Mouse (Mus musculus) adrenal gland, adult 18-20 months (tissue): Measurements from ENCODE around the gene Lzic. TPM values are rescaled to one million over a fixed set of nuclear protein-coding genes. Genes with fewer than 3 reads are reported as not detected.
"Not testable (repeated sequence)": the region's sequence is repeated elsewhere in the genome, so short reads cannot be mapped to it uniquely, and the experiment has no call there.

ENCODE experiments used
- DNase-seq, 2 experiments: peaks; one replicate each; pipeline ENCODE4 v3.0.0; 2021 to 2022; ENCODE audit warnings: low spot score in 2 of 2
- long read RNA-seq, 2 experiments: library from polyadenylated mRNA; stranded (forward); transcript quantifications; one replicate each; pipeline ENCODE4 v2.0.0; 2021
- total RNA-seq, 2 experiments: library from RNA; stranded (reverse); gene quantifications; 1 replicate in 1 of 2; 2 replicates in 1 of 2; pipeline ENCODE4 v1.2.3; 2021

Gene Lzic
- 10 to 100 TPM; 24.7 to 36.0 TPM for total RNA-seq
- long read RNA-seq, experiment 1, transcript Lzic-201 (7 exons, 1,817 nt), result major isoform, 22 of 30 reads
- long read RNA-seq, experiment 1, partial matches to known transcripts, result 1 of 30 reads
- long read RNA-seq, experiment 1, other reads (novel, unspliced or antisense), result 7 of 30 reads
- long read RNA-seq, experiment 2, transcript Lzic-201 (7 exons, 1,817 nt), result major isoform, 28 of 45 reads
- long read RNA-seq, experiment 2, partial matches to known transcripts, result 4 of 45 reads
- long read RNA-seq, experiment 2, other reads (novel, unspliced or antisense), result 13 of 45 reads

GRCm38 (mm10) chr4:149485053-149485824, at the start of gene Lzic, which contains the start of gene Nmnat1:
Lzic (plus strand) TSS chr4:149485229.
Nmnat1 (minus strand) TSS chr4:149485202.
- DNase-seq, result peak; percentile 89 to 90

GRCm38 (mm10) chr4:149440576-149440975, 44.5 kb upstream of the Lzic start:
- no peak for DNase-seq

GRCm38 (mm10) chr4:149442436-149442835, 42.6 kb upstream of the Lzic start:
- DNase-seq, result no peak

- DNase-seq, result no peak
Measured at GRCm38 (mm10) chr4:149444465-149444864, 40.6 kb upstream of the Lzic start.

- DNase-seq, result peak; percentile 79 to 80
Measured at GRCm38 (mm10) chr4:149444964-149445701, 39.9 kb upstream of the Lzic start.

- DNase-seq, result peak in 1 of 2 experiments; percentile 40
Measured at GRCm38 (mm10) chr4:149445868-149446267, 39.2 kb upstream of the Lzic start.

GRCm38 (mm10) chr4:149446309-149446708, 38.7 kb upstream of the Lzic start:
- no peak for DNase-seq

- DNase-seq, result no peak
Measured at GRCm38 (mm10) chr4:149450636-149451035, 34.4 kb upstream of the Lzic start.

- peak in 1 of 2 experiments; percentile 52 for DNase-seq
Measured at GRCm38 (mm10) chr4:149453656-149454055, 31.4 kb upstream of the Lzic start.

GRCm38 (mm10) chr4:149454263-149454662, 30.8 kb upstream of the Lzic start:
- DNase-seq, result peak; percentile 38

- DNase-seq, result no peak
Measured at GRCm38 (mm10) chr4:149454879-149455278, 30.1 kb upstream of the Lzic start, which contains the start of gene Rbp7. Rbp7 (minus strand) TSS chr4:149454978.

GRCm38 (mm10) chr4:149457163-149457562, 27.9 kb upstream of the Lzic start:
- DNase-seq, result not testable (repeated sequence)

GRCm38 (mm10) chr4:149457831-149458430, 27.1 kb upstream of the Lzic start:
- DNase-seq, result peak; percentile 43 to 68

GRCm38 (mm10) chr4:149458526-149458925, 26.5 kb upstream of the Lzic start:
- no peak for DNase-seq

GRCm38 (mm10) chr4:149459425-149459824, 25.6 kb upstream of the Lzic start:
- no peak for DNase-seq

- DNase-seq, result not testable (repeated sequence)
Measured at GRCm38 (mm10) chr4:149460475-149460874, 24.6 kb upstream of the Lzic start.

- no peak for DNase-seq
Measured at GRCm38 (mm10) chr4:149461579-149462304, 23.3 kb upstream of the Lzic start.

GRCm38 (mm10) chr4:149462305-149462971, 22.6 kb upstream of the Lzic start:
- DNase-seq, result no peak

- no peak for DNase-seq
Measured at GRCm38 (mm10) chr4:149463435-149463950, 21.5 kb upstream of the Lzic start.

GRCm38 (mm10) chr4:149469557-149469956, 15.5 kb upstream of the Lzic start:
- no peak for DNase-seq
